Mouse (Mus musculus): Measurements from ENCODE around the gene Nanos3. TPM values are rescaled to one million over a fixed set of nuclear protein-coding genes. Genes with fewer than 3 reads are reported as not detected.

Gene Nanos3
- polyA plus RNA-seq, 1 experiment from 2014 or later = 4.3 TPM

DNA sequence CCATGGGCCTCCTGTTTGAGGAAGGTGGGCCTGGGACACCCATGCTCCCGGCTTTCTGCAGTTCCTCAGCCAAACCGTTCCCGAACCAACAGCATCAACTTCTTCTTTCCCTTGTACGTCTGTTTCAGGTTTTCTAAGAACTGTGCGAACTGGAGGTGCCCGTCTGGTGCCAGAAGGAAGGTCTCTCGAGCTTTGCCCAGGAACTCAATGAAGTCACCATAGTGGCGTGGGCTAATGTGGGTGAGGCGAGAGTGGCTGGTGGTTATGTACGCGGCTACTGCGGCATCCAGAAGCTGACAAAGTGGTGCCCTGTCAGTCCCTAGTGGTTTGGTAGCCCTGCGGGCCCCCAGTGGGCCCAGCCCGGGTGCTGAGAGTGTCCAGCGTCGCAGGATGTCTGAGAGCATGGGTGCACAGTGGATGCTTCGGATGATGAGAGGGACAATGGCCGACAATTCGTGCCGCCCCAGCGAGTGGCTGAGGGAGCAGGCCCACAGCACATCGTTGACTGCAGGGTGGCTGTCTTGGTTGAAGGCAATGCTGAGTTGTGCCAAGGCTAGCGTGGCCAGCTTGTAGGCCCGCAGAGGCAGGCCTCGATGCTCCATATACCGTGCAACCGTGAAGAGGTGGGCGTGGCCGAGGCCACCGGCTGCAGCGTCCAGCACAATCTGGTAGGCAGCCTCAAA, 27.0 kb upstream of the Nanos3 start:
- no peak overlapping the region for H3K4me3 ChIP-seq (ENCODE audit: low read length)
- H3K4me1 ChIP-seq (ENCODE audit: control insufficient read depth, insufficient read depth, low read length) = peaks cover 28% of the 10 kb centered on the region
- H3K36me3 ChIP-seq (ENCODE audit: control insufficient read depth, insufficient read depth, low read length) = peaks cover 77% of the 10 kb centered on the region
- WGBS = 92% methylated on average over 31 of the region's 31 CpGs
- no peak overlapping the region for H3K9ac ChIP-seq (ENCODE audit: low read depth, low read length)
- H3K27me3 ChIP-seq (ENCODE audit: control insufficient read depth, insufficient read depth, low read length) = no peaks in the 10 kb centered on the region
- ATAC-seq (ENCODE audit: low FRiP score, low TSS enrichment) = no peak
- H3K4me2 ChIP-seq (replicated peaks; ENCODE audit: low read depth, low read length) = no peak overlapping the region
- no peak overlapping the region for H3K27ac ChIP-seq (ENCODE audit: low read depth, low read length)
- H3K9me3 ChIP-seq (ENCODE audit: control insufficient read depth, low read length) = no peaks in the 10 kb centered on the region

DNA sequence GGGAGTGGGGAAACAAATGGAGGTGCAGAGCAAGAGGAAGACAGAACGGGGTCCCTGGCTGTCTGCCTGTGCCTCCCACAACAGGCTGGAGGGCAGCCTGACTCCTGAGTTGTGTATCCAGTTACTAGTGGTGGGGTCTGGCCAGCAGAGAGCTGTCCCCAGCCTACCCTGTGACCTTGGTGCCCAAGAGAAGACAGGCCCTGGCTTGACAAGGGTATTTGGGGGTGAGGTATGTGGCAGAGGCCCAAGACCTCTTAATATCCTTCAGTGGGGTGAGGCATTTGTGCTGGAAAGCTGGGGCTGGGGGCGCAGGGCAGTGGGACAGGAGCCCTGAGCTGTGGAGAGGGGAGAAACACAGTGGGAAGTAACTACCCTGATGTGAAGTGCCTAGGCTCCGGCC, 26.2 kb upstream of the Nanos3 start:
- no peaks in the 10 kb centered on the region for H3K9me3 ChIP-seq (ENCODE audit: control insufficient read depth, low read length)
- ATAC-seq (ENCODE audit: low FRiP score, low TSS enrichment) = no peak
- 89% methylated on average over 3 of the region's 3 CpGs for WGBS
- H3K4me2 ChIP-seq (replicated peaks; ENCODE audit: low read depth, low read length) = no peak overlapping the region
- H3K9ac ChIP-seq (ENCODE audit: low read depth, low read length) = no peak overlapping the region
- peaks cover 68% of the 10 kb centered on the region for H3K36me3 ChIP-seq (ENCODE audit: control insufficient read depth, insufficient read depth, low read length)
- H3K27ac ChIP-seq (ENCODE audit: low read depth, low read length) = no peak overlapping the region
- no peak overlapping the region for H3K4me3 ChIP-seq (ENCODE audit: low read length)
- H3K4me1 ChIP-seq (ENCODE audit: control insufficient read depth, insufficient read depth, low read length) = peaks cover 28% of the 10 kb centered on the region
- no peaks in the 10 kb centered on the region for H3K27me3 ChIP-seq (ENCODE audit: control insufficient read depth, insufficient read depth, low read length)

DNA sequence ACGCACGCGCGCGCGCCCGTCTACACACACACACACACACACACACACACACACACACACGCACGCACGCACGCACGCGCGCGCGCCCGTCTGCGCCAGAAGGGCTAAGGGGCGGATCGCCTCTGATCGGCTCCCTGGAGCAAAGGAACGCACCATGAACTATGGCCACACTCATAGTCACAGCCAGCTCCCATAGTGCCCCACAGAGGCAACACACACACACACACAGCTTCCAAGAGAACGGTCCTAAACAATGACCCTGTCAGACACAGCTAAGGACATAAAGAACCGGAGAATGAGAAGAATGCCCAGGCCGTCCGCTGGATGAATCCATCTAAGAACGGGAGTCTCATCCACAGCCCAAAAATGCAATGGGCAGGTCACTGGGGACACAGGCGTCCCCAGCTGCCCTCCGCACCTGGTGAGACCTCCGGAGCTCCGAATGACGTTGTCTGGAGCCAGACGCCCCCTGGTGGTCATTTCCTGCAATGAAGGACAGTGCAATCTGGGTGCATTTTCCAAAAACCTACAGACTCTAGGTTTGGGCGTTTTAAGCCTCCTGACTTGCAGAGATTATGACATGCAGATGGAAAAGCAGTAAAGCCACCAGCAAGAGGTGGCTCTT, 25.3 kb upstream of the Nanos3 start:
- WGBS = 61% methylated on average over 34 of the region's 34 CpGs
- H3K27ac ChIP-seq (ENCODE audit: low read depth, low read length) = no peak overlapping the region

DNA sequence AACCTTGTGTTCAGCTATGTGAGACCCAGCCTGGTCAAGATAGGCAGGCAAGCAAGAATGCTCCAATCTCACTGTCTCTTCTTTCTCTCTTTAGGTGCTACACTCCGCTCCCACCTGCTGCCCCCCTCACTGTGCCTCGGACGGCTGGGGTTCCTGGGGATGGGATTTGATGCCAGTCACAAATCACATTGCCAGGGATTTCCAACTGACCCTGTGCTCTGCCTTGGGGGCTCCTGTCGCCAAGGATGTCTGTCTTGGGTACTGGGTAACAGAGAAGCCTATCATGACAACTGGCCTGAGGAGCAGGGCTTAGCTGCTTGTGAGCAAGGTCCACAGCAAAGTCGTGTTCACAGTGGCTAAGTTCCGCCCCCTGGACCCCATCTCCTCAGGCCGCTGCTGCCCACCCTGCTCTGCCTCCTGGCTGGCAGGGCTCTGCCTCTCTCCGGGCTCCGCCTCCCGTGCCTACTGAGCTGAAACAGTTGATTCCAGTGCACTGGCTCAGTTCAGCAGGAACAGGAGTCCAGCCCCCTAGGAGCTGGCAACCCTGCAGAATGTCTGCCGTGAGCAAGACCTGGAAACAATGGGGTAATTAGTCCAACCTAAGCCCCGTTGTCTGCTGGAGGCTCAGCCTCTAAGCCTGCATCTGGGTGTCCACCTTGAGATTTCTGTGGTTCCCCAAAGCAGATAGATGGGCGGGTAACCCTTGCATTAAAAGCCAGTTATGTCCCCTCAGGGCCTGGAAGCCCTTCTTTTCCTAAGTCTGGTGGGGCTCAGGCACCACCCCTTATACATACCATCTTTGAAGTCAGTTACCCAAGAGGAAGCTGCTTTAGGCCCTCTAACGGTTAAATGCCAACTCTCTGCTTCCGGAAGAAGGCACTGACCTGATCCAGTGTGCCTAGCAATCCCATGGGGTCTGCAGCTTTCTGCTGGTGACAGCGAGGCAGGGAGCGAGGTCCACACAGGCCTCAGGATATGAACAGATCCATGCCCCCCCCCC, 23.7 kb upstream of the Nanos3 start:
- Histone ChIP-seq H3K4me1 (ENCODE audit: control insufficient read depth, insufficient read depth, low read length) (peaks cover 32% of the 10 kb centered on the region), H3K36me3 (ENCODE audit: control insufficient read depth, insufficient read depth, low read length) (peaks cover 45% of the 10 kb centered on the region), H3K4me2 (replicated peaks; ENCODE audit: low read depth, low read length) (no peak overlapping the region; the same call in 1 of the 2 replicates), H3K4me3 (ENCODE audit: low read length) (no peak overlapping the region), H3K9ac (ENCODE audit: low read depth, low read length) (no peak overlapping the region), H3K9me3 (ENCODE audit: control insufficient read depth, low read length) (no peaks in the 10 kb centered on the region), H3K27ac (ENCODE audit: low read depth, low read length) (peak overlapping the region; percentile 72), H3K27me3 (ENCODE audit: control insufficient read depth, insufficient read depth, low read length) (no peaks in the 10 kb centered on the region)
- 37% methylated on average over 17 of the region's 17 CpGs for WGBS
- ATAC-seq (ENCODE audit: low FRiP score, low TSS enrichment) = peak; percentile 68

More for the DNA sequence above, 25.3 kb upstream of the Nanos3 start:
- Histone ChIP-seq H3K9ac (ENCODE audit: low read depth, low read length) (no peak overlapping the region), H3K36me3 (ENCODE audit: control insufficient read depth, insufficient read depth, low read length) (peaks cover 59% of the 10 kb centered on the region), H3K4me1 (ENCODE audit: control insufficient read depth, insufficient read depth, low read length) (peaks cover 28% of the 10 kb centered on the region), H3K4me2 (replicated peaks; ENCODE audit: low read depth, low read length) (no peak overlapping the region), H3K27me3 (ENCODE audit: control insufficient read depth, insufficient read depth, low read length) (no peaks in the 10 kb centered on the region), H3K4me3 (ENCODE audit: low read length) (no peak overlapping the region), H3K9me3 (ENCODE audit: control insufficient read depth, low read length) (no peaks in the 10 kb centered on the region)
- peak; percentile 58; the same call in 1 of the 2 replicates for ATAC-seq (ENCODE audit: low FRiP score, low TSS enrichment)

DNA sequence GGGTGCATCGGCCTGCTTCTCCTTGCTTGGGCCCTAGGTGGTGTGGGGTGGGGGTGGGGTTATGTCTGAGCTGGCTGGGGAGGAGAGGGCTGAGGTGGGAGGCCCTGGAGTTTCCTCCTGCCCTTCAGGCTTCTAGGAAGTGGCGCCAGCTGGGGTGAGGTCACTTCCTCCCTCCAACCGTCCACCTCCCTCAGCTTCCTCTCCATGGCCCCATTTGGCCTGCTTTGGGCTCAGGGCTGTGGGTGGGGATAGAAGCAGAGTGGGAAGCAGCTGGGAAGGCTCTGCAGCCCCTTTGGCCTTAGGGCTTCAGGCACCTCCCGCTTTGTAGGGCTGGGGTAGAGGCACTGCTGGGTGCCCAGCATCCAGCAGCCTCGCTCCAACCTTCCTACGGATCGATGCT, 22.8 kb upstream of the Nanos3 start:
- no peaks in the 10 kb centered on the region for H3K27me3 ChIP-seq (ENCODE audit: control insufficient read depth, insufficient read depth, low read length)
- no peak overlapping the region for H3K4me3 ChIP-seq (ENCODE audit: low read length)
- no peaks in the 10 kb centered on the region for H3K9me3 ChIP-seq (ENCODE audit: control insufficient read depth, low read length)
- H3K36me3 ChIP-seq (ENCODE audit: control insufficient read depth, insufficient read depth, low read length) = peaks cover 37% of the 10 kb centered on the region
- no peak overlapping the region; the same call in 1 of the 2 replicates for H3K9ac ChIP-seq (ENCODE audit: low read depth, low read length)
- WGBS = 51% methylated on average over 7 of the region's 7 CpGs
- peak overlapping the region; percentile 72 for H3K27ac ChIP-seq (ENCODE audit: low read depth, low read length)
- peaks cover 36% of the 10 kb centered on the region for H3K4me1 ChIP-seq (ENCODE audit: control insufficient read depth, insufficient read depth, low read length)
- no peak overlapping the region for H3K4me2 ChIP-seq (replicated peaks; ENCODE audit: low read depth, low read length)
- ATAC-seq (ENCODE audit: low FRiP score, low TSS enrichment) = no peak

DNA sequence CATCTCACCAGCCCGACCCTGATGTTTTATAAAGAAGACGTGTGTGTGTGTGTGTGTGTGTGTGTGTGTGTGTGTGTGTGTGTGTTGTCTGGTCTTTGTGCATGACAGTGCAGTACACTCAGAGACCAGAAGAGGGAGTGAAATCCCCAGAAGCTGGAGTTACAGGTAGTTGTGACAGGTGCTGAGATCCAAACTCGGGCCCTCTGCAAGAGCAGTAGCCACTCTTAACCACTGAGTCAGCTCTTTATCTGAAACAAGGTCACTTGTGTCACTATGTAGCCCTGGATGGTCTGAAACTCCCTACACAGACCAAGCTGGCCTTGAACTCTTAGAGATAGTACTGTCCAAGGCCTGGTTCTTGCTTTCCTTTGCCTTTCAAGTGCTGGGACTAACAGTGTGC, 21.6 kb upstream of the Nanos3 start:
- peaks cover 44% of the 10 kb centered on the region for H3K4me1 ChIP-seq (ENCODE audit: control insufficient read depth, insufficient read depth, low read length)
- peaks cover 27% of the 10 kb centered on the region for H3K36me3 ChIP-seq (ENCODE audit: control insufficient read depth, insufficient read depth, low read length)
- peak overlapping the region; percentile 72; the same call in 1 of the 2 replicates for H3K27ac ChIP-seq (ENCODE audit: low read depth, low read length)
- H3K9me3 ChIP-seq (ENCODE audit: control insufficient read depth, low read length) = no peaks in the 10 kb centered on the region
- H3K4me3 ChIP-seq (ENCODE audit: low read length) = no peak overlapping the region
- 84% methylated on average over 3 of the region's 3 CpGs for WGBS
- H3K27me3 ChIP-seq (ENCODE audit: control insufficient read depth, insufficient read depth, low read length) = no peaks in the 10 kb centered on the region
- no peak overlapping the region for H3K4me2 ChIP-seq (replicated peaks; ENCODE audit: low read depth, low read length)
- no peak for ATAC-seq (ENCODE audit: low FRiP score, low TSS enrichment)
- H3K9ac ChIP-seq (ENCODE audit: low read depth, low read length) = no peak overlapping the region

DNA sequence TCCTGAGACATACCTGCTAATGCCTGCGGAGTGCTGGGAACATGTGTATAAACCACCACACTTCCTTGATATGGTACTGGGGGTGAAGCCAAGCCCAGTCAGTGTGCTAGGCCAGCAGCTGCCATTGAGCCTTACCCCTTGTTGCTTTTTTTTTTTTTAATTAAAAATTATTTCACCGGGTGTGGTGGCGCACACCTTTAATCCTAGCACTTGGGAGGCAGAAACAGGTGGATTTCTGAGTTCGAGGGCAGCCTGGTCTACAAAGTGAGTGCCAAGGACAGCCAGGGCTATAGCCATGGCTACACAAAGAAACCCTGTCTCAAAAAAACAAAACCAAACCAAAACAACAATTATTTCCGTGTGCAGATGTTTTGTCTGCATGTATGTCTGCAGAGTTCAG, 20.1 kb upstream of the Nanos3 start:
- peaks cover 17% of the 10 kb centered on the region; the same call in 1 of the 2 replicates for H3K36me3 ChIP-seq (ENCODE audit: control insufficient read depth, insufficient read depth, low read length)
- no peaks in the 10 kb centered on the region for H3K9me3 ChIP-seq (ENCODE audit: control insufficient read depth, low read length)
- no peak overlapping the region for H3K4me3 ChIP-seq (ENCODE audit: low read length)
- no peak overlapping the region for H3K4me2 ChIP-seq (replicated peaks; ENCODE audit: low read depth, low read length)
- 92% methylated on average over 5 of the region's 5 CpGs for WGBS
- H3K9ac ChIP-seq (ENCODE audit: low read depth, low read length) = no peak overlapping the region
- ATAC-seq (ENCODE audit: low FRiP score, low TSS enrichment) = no peak
- no peaks in the 10 kb centered on the region for H3K27me3 ChIP-seq (ENCODE audit: control insufficient read depth, insufficient read depth, low read length)
- H3K27ac ChIP-seq (ENCODE audit: low read depth, low read length) = no peak overlapping the region
- peaks cover 49% of the 10 kb centered on the region for H3K4me1 ChIP-seq (ENCODE audit: control insufficient read depth, insufficient read depth, low read length)

DNA sequence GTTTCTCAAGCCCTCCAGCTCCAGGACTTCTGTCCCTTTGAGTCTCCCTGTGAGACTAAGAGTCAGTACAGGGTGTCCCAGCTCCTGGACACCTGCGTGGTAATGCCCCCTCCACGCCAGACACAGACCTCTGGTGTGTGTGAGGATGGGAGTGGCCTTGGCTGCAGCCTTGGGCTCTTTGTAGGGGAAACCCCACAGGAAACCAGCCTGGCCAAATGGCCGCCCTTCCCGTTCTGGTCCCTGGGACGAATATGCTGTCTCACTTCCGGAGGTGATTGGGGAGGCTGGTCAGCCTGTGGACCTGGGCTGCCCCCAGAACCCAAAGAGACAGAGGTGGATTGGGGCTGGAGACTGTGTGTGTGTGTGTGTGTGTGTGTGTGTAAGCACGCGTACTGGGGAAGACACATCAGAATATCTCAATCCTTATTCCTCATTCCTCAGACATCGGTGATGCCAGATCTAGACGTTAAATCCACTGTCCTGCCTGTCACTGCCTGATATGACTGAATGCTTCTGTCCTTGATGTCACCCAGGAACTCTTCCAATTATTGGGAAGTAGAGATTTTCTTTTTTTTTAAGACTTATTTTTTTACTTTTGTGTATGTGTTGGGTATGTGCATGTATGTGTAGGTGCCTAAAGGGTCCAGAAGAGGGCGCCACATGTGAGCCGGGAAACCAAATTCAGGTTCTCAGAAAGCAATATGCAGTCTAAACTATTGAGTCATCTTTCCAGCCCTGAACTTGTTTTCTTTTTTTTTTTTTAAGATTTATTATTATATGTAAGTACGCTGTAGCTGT, 19.2 kb upstream of the Nanos3 start:
- H3K9ac ChIP-seq (ENCODE audit: low read depth, low read length) = peak overlapping the region; percentile 59
- peak overlapping the region; percentile 58 for H3K4me2 ChIP-seq (replicated peaks; ENCODE audit: low read depth, low read length)
- no peaks in the 10 kb centered on the region for H3K9me3 ChIP-seq (ENCODE audit: control insufficient read depth, low read length)
- 46% methylated on average over 13 of the region's 13 CpGs for WGBS
- peak overlapping the region; percentile 38 for H3K4me3 ChIP-seq (ENCODE audit: low read length)
- H3K36me3 ChIP-seq (ENCODE audit: control insufficient read depth, insufficient read depth, low read length) = peaks cover 8% of the 10 kb centered on the region; the same call in 1 of the 2 replicates
- H3K27me3 ChIP-seq (ENCODE audit: control insufficient read depth, insufficient read depth, low read length) = no peaks in the 10 kb centered on the region
- H3K4me1 ChIP-seq (ENCODE audit: control insufficient read depth, insufficient read depth, low read length) = peaks cover 52% of the 10 kb centered on the region
- H3K27ac ChIP-seq (ENCODE audit: low read depth, low read length) = peak overlapping the region; percentile 83
- peak; percentile 21; the same call in 1 of the 2 replicates for ATAC-seq (ENCODE audit: low FRiP score, low TSS enrichment)

Data from kidney, embryonic 14.5 days (tissue).